Mouse (Mus musculus) forebrain, postnatal 0 days (tissue): Measurements from ENCODE around the gene A930033H14Rik. TPM values are rescaled to one million over a fixed set of nuclear protein-coding genes. Genes with fewer than 3 reads are reported as not detected.

Experiments used
- ATAC-seq: fragments of 200-750 bp; cut with Nextera tagmentation; 2 replicates; pipeline ENCODE4 v1.8.0; 2017; ENCODE audit warnings: mild to moderate bottlenecking, moderate library complexity
- DNase-seq: peaks from one replicate; pipeline ENCODE4 v3.0.0-alpha.2; 2015
- H3K27ac ChIP-seq: fragments of 300-500 bp; sonication (generic); 2 replicates; pipeline ENCODE4 v1.5.1; 2014; ENCODE audit warnings: low read depth, mild to moderate bottlenecking, antibody characterized with exemption, low read length, moderate library complexity, mixed read lengths
- H3K27me3 ChIP-seq: fragments of 300-500 bp; sonication (generic); 2 replicates; pipeline ENCODE4 v1.6.1; 2014; ENCODE audit warnings: mild to moderate bottlenecking, low read length, mixed read lengths; ENCODE audit not compliant: insufficient read depth
- H3K36me3 ChIP-seq: fragments of 300-500 bp; sonication (generic); 2 replicates; pipeline ENCODE4 v1.6.1; 2014; ENCODE audit warnings: mild to moderate bottlenecking, moderate library complexity; ENCODE audit not compliant: insufficient read depth
- H3K4me1 ChIP-seq: fragments of 300-500 bp; sonication (generic); 2 replicates; pipeline ENCODE4 v1.6.1; 2014; ENCODE audit warnings: antibody characterized with exemption; ENCODE audit not compliant: insufficient read depth
- H3K4me2 ChIP-seq: fragments of 300-500 bp; sonication (generic); 2 replicates; pipeline ENCODE4 v1.6.1; 2014; ENCODE audit warnings: low read depth, mild to moderate bottlenecking, moderate library complexity
- H3K4me3 ChIP-seq: fragments of 300-500 bp; sonication (generic); 2 replicates; pipeline ENCODE4 v1.5.1; 2014; ENCODE audit warnings: low read depth, low read length, mixed read lengths
- H3K9ac ChIP-seq: fragments of 300-500 bp; sonication (generic); 2 replicates; pipeline ENCODE4 v1.6.1; 2014; ENCODE audit warnings: mild to moderate bottlenecking
- H3K9me3 ChIP-seq: fragments of 300-500 bp; sonication (generic); 2 replicates; pipeline ENCODE4 v1.6.1; 2016; ENCODE audit warnings: low read length
- CTCF ChIP-seq: sonication (generic); IDR thresholded peaks from 2 replicates; pipeline ENCODE4 v1.5.1; 2016; ENCODE audit warnings: antibody characterized with exemption, control low read depth, low read depth
- WGBS: fragments of 180-500 bp; shearing (Covaris S2); extraction: QIAGEN DNeasy Blood & Tissue Kit; methylation state at CpG from one replicate; pipeline ENCODE4 v1.1.7; 2014; 5-methylcytosine and 5-hydroxymethylcytosine counted together
- polyA plus RNA-seq: library from polyadenylated mRNA; unstranded; fragments of >200 nt; fragmentation: Nextera tagmentation; extraction: Ambion mirVana; gene quantifications from 2 replicates; pipeline ENCODE4 v1.2.1, GENCODE M21; 2015
- total RNA-seq: library from RNA; depleted of rRNA; stranded (reverse); fragments of >200 nt; gene quantifications from 2 replicates; pipeline ENCODE4 v1.2.3, GENCODE M21; 2014

A930033H14Rik gene
- total and polyA plus RNA-seq, 2 experiments from 2014 or later: 1.4 to 1.9 TPM

DNA sequence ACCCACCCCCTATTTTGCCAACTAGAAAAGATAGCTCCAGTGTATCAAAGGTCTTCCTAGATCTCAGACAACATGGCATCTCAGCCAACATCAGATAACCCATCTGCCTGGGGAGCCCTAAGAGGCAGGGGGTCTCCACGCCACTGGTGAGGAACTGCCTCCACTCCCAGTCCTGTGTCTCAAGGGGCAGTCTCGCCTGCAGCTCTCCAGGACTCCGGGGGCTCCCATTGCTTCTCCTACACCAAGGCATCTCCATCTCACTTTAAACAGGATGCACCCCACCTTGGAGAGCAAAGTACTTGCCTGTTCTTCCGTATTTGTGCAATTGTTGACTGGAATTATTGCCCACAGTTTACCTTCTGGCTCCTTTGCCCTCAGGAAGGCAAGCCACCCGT is 40.8 kb upstream of the A930033H14Rik start:
- WGBS: 76% methylated on average over 5 of the region's 5 CpGs
- TF ChIP-seq CTCF: no peak

DNA sequence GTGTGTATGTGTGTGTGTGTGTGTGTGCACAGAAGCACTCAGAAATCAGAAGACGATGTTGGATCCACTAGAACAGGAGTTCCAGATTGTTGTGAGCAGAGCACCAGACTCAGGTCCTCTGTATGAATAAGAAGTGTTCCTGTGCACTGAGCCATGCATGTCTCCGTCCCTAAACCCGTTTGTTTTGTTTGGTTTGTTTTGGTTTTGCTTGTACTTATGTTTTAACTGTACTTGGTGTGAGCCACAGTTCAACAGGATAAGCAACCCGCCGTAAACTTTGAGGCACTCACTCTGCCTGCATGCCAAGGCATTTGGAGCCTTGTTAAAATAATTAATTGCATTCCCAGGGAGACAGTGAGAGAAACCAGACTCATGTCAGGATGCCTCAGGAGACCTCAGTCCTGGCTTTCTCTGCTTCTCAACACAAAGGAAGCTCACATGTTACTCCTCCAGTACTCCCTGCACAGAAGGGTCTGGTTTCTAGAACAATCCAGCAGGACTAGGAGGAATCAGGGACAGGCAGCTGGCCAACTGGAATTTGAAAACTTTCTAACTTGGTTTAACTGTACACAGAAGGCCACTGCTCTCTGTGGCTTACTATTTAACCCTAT is 40.3 kb upstream of the A930033H14Rik start:
- DNase-seq (no peak), ATAC-seq (no peak)
- no peak overlapping the region for H3K27ac ChIP-seq
- no peak overlapping the region for H3K4me3 ChIP-seq
- no peaks in the 10 kb centered on the region for H3K9me3 ChIP-seq
- no peak overlapping the region for H3K4me2 ChIP-seq
- H3K27me3 ChIP-seq: no peaks in the 10 kb centered on the region
- no peaks in the 10 kb centered on the region for H3K36me3 ChIP-seq
- no peak for TF ChIP-seq CTCF
- no peak overlapping the region for H3K9ac ChIP-seq
- H3K4me1 ChIP-seq: 0 out of 2 replicates have a peak, but pooled peaks cover 7% of the 10 kb centered on the region
- 31% methylated on average over 5 of the region's 5 CpGs for WGBS

More for the DNA sequence above, 40.8 kb upstream of the A930033H14Rik start:
- DNase-seq (no peak), ATAC-seq (no peak)
- Histone ChIP-seq H3K4me2 (no peak overlapping the region), H3K36me3 (no peaks in the 10 kb centered on the region), H3K27ac (no peak overlapping the region), H3K9me3 (no peaks in the 10 kb centered on the region), H3K27me3 (no peaks in the 10 kb centered on the region), H3K4me3 (no peak overlapping the region), H3K4me1 (0 out of 2 replicates have a peak, but pooled peaks cover 7% of the 10 kb centered on the region), H3K9ac (no peak overlapping the region)

GRCm38 (mm10) chr10:69252112-69253074 is 39.5 kb upstream of the A930033H14Rik start:
- Histone ChIP-seq H3K4me1 (0 out of 2 replicates have a peak, but pooled peaks cover 7% of the 10 kb centered on the region), H3K9me3 (no peaks in the 10 kb centered on the region), H3K27ac (no peak overlapping the region), H3K36me3 (no peaks in the 10 kb centered on the region), H3K4me3 (no peak overlapping the region), H3K9ac (no peak overlapping the region), H3K27me3 (no peaks in the 10 kb centered on the region), H3K4me2 (no peak overlapping the region)
- no peak for TF ChIP-seq CTCF
- WGBS: 78% methylated on average over 17 of the region's 17 CpGs
- no peak for DNase-seq
- no peak for ATAC-seq

DNA sequence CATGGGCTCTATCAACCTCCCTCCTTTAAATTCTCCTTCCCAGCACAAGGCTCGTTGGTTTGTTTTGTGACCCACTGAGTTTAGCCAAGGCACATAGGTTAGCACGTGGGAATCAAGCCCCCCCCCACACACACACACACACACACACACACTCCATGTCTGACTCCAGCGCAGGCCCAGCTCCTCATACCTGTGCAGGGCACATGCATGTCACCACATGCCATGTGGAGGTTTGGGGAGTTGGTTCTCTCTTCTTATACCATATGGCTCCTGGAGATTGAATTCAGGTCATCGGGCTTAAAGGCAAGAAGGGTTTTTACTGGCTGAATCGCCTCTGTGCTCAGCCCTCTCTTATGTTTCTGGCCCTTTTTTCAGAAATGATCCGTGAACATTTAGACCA is 38.4 kb upstream of the A930033H14Rik start:
- 91% methylated on average over 6 of the region's 6 CpGs for whole genome bisulfite sequencing
- no peak overlapping the region for H3K27ac ChIP-seq
- H3K4me1 ChIP-seq: 0 out of 2 replicates have a peak, but pooled peaks cover 7% of the 10 kb centered on the region
- H3K4me3 ChIP-seq: no peak overlapping the region
- DNase-seq (no peak), ATAC-seq (no peak)
- H3K27me3 ChIP-seq: no peaks in the 10 kb centered on the region
- H3K9ac ChIP-seq: no peak overlapping the region
- no peak overlapping the region for H3K4me2 ChIP-seq
- no peaks in the 10 kb centered on the region for H3K9me3 ChIP-seq
- TF ChIP-seq CTCF: no peak
- no peaks in the 10 kb centered on the region for H3K36me3 ChIP-seq

GRCm38 (mm10) chr10:69248261-69249160 is 35.6 kb upstream of the A930033H14Rik start:
- no peak for ATAC-seq
- Histone ChIP-seq H3K27ac (no peak overlapping the region), H3K4me3 (no peak overlapping the region), H3K27me3 (no peaks in the 10 kb centered on the region), H3K9me3 (no peaks in the 10 kb centered on the region), H3K36me3 (no peaks in the 10 kb centered on the region), H3K9ac (no peak overlapping the region), H3K4me2 (no peak overlapping the region), H3K4me1 (no peaks in the 10 kb centered on the region)
- TF ChIP-seq CTCF: no peak
- DNase-seq: no peak
- WGBS: 90% methylated on average over 29 of the region's 29 CpGs

GRCm38 (mm10) chr10:69247311-69248033 is 34.6 kb upstream of the A930033H14Rik start:
- H3K4me1 ChIP-seq: no peaks in the 10 kb centered on the region
- H3K9me3 ChIP-seq: no peaks in the 10 kb centered on the region
- DNase-seq (no peak), ATAC-seq (no peak)
- no peak overlapping the region for H3K9ac ChIP-seq
- H3K4me2 ChIP-seq: no peak overlapping the region
- TF ChIP-seq CTCF: no peak
- WGBS: 98% methylated on average over 7 of the region's 7 CpGs
- H3K27me3 ChIP-seq: no peaks in the 10 kb centered on the region
- H3K36me3 ChIP-seq: no peaks in the 10 kb centered on the region
- no peak overlapping the region for H3K4me3 ChIP-seq
- no peak overlapping the region for H3K27ac ChIP-seq
